Mouse (Mus musculus) midbrain, embryonic 14.5 days (tissue): ENCODE data around the gene Bach2. TPM values are rescaled to one million over a fixed set of nuclear protein-coding genes. Genes with fewer than 3 reads are reported as not detected.

Experiments used
- ATAC-seq: fragments of 200-750 bp; cut with Nextera tagmentation; 2 replicates; pipeline ENCODE4 v1.8.0; 2017; ENCODE audit warnings: moderate number of reproducible peaks, moderate library complexity; ENCODE audit not compliant: low FRiP score, low TSS enrichment
- DNase-seq: peaks from one replicate; pipeline ENCODE4 v3.0.0-alpha.2; 2015
- H3K27ac ChIP-seq: fragments of 300-500 bp; sonication (generic); replicated peaks from 2 replicates; pipeline ENCODE4 v1.5.1; 2014; ENCODE audit warnings: mild to moderate bottlenecking, low read depth, low read length, moderate library complexity
- H3K27me3 ChIP-seq: fragments of 300-500 bp; sonication (generic); 2 replicates; pipeline ENCODE4 v1.6.1; 2014; ENCODE audit warnings: low read length, control low read depth, mixed read lengths; ENCODE audit not compliant: control insufficient read depth, insufficient read depth
- H3K36me3 ChIP-seq: fragments of 300-500 bp; sonication (generic); 2 replicates; pipeline ENCODE4 v1.6.1; 2014; ENCODE audit warnings: low read length, control low read depth; ENCODE audit not compliant: control insufficient read depth, insufficient read depth
- H3K4me1 ChIP-seq: fragments of 300-500 bp; sonication (generic); 2 replicates; pipeline ENCODE4 v1.6.1; 2014; ENCODE audit warnings: mild to moderate bottlenecking, antibody characterized with exemption, low read length, control low read depth; ENCODE audit not compliant: control insufficient read depth, insufficient read depth
- H3K4me2 ChIP-seq: fragments of 300-500 bp; sonication (generic); 2 replicates; pipeline ENCODE4 v1.6.1; 2014; ENCODE audit warnings: mild to moderate bottlenecking, low read length, moderate library complexity
- H3K4me3 ChIP-seq: fragments of 300-500 bp; sonication (generic); replicated peaks from 2 replicates; pipeline ENCODE4 v1.5.1; 2014; ENCODE audit warnings: low read depth, low read length
- H3K9ac ChIP-seq: fragments of 300-500 bp; sonication (generic); replicated peaks from 2 replicates; pipeline ENCODE4 v1.6.1; 2014; ENCODE audit warnings: mild to moderate bottlenecking, low read length, moderate library complexity
- H3K9me3 ChIP-seq: fragments of 300-500 bp; sonication (generic); 2 replicates; pipeline ENCODE4 v1.6.1; 2016; ENCODE audit warnings: low read length, control low read depth, mixed read lengths; ENCODE audit not compliant: control insufficient read depth
- WGBS: fragments of 180-500 bp; shearing (Covaris S2); extraction: QIAGEN DNeasy Blood & Tissue Kit; methylation state at CpG from one replicate; pipeline ENCODE4 v1.1.7; 2014; 5-methylcytosine and 5-hydroxymethylcytosine counted together
- polyA plus RNA-seq: library from polyadenylated mRNA; unstranded; fragments of >200 nt; fragmentation: Nextera tagmentation; extraction: Ambion mirVana; gene quantifications from 2 replicates; pipeline ENCODE4 v1.2.1, GENCODE M21; 2014

The Bach2 gene
- polyA plus RNA-seq, 1 experiment from 2014 or later = 27.0 TPM

DNA sequence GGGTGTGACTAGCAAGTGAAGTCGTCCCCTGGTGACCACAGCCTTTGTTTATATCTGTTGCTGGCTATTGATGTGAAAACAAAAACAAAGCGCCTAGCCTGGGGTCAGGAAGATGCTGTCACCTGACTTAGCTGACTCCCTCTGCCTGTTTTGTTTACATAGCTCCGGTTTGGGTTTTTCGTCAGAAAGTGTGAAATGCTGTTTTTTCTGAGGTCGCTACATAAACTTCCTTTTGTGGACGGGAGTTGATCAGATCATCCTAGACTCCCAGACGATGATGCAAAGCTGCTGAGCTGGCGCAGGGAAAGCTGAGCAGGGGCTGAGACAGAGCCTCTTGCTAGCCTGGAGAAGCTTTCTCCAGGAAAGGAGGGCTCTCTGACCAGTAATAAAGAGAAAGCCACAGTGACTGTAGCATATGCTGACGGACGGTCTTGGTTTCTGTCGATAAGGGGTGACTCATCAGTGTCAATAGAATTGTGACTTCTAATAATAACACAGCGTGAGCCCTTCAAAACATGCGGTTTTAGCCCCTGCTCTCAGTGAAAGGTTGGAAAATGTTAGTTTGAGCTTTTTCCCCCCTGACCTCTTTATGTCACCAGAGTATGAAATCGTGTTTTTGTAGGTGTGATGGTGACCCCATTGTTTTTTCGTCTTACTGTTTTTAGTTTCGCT is 11.9 kb downstream of the Bach2 start:
- Histone ChIP-seq H3K4me1 (peaks cover 28% of the 10 kb centered on the region), H3K4me3 (no peak overlapping the region), H3K27ac (peak overlapping the region; percentile 80), H3K27me3 (no peaks in the 10 kb centered on the region), H3K9me3 (no peaks in the 10 kb centered on the region), H3K4me2 (peak overlapping the region; percentile 38), H3K36me3 (no peaks in the 10 kb centered on the region), H3K9ac (peak overlapping the region; percentile 38)
- no peak for ATAC-seq
- DNase-seq = peak; percentile 63
- WGBS = 5% methylated on average over 16 of the region's 16 CpGs

- H3K4me3 ChIP-seq = no peak overlapping the region
- H3K9me3 ChIP-seq = no peaks in the 10 kb centered on the region
- no peaks in the 10 kb centered on the region for H3K36me3 ChIP-seq
- WGBS = 2% methylated on average over 8 of the region's 8 CpGs
- peak; percentile 69 for ATAC-seq
- peak overlapping the region; percentile 38 for H3K4me2 ChIP-seq
- H3K27ac ChIP-seq = peak overlapping the region; percentile 80
- no peaks in the 10 kb centered on the region for H3K27me3 ChIP-seq
- peaks cover 28% of the 10 kb centered on the region for H3K4me1 ChIP-seq
- H3K9ac ChIP-seq = peak overlapping the region; percentile 38
- DNase-seq = peak; percentile 62
Measured at GRCm38 (mm10) chr4:32251005-32251365, 12.4 kb downstream of the Bach2 start.

- no peak overlapping the region for H3K4me3 ChIP-seq
- no peak overlapping the region for H3K4me2 ChIP-seq
- H3K9ac ChIP-seq = no peak overlapping the region; the same call in 1 of the 2 replicates
- no peaks in the 10 kb centered on the region for H3K9me3 ChIP-seq
- no peak overlapping the region for H3K27ac ChIP-seq
- H3K27me3 ChIP-seq = no peaks in the 10 kb centered on the region
- 40% methylated on average over 15 of the region's 15 CpGs for WGBS
- peaks cover 22% of the 10 kb centered on the region for H3K4me1 ChIP-seq
- DNase-seq = no peak
- H3K36me3 ChIP-seq = no peaks in the 10 kb centered on the region
- ATAC-seq = no peak
Measured at GRCm38 (mm10) chr4:32251946-32252672, 13.5 kb downstream of the Bach2 start.

DNA sequence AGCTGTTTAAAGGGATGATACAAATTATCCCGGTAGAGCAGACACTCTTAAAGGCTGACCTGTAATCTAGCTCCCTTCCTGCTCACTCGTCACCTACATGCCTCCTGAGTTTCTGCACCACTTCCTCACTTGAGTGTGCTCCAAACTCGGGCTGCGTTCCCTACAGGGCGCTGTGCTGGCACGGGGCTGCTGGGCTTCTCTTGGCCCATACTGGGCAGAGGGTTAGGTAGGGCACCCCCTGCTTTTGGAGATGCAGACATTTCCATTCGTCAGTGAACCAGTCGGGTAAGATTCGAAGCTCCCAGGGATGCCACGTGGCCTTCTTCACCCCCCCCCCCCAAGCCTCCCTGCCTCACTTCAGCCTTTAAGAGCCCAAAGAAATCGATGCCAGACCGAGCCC is 19.1 kb downstream of the Bach2 start:
- ATAC-seq (no peak), DNase-seq (no peak)
- no peak overlapping the region for H3K9ac ChIP-seq
- H3K4me2 ChIP-seq = no peak overlapping the region
- no peak overlapping the region for H3K27ac ChIP-seq
- H3K36me3 ChIP-seq = no peaks in the 10 kb centered on the region
- no peaks in the 10 kb centered on the region for H3K27me3 ChIP-seq
- WGBS = 81% methylated on average over 12 of the region's 12 CpGs
- no peaks in the 10 kb centered on the region for H3K9me3 ChIP-seq
- H3K4me3 ChIP-seq = no peak overlapping the region
- no peaks in the 10 kb centered on the region for H3K4me1 ChIP-seq

DNA sequence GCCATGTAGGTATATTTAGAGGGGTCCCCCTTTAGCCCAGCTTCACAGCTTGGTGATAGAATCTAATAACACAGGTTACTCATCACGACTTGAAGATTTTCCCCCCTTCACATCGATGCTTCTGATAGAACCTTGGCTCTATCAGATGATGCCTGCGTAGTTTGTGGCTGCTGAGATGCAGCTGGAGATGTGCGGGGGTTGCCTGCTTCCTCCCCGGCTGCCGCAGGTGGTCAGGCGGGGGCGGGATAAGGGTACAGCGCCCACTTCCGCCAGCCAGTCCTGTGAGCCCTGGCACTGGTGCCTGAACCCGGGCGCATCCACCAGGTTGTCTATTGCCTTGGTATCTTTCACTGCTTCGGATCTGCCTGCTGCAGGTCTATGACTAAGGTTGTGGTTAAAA is 19.5 kb downstream of the Bach2 start:
- Histone ChIP-seq H3K36me3 (no peaks in the 10 kb centered on the region), H3K4me3 (no peak overlapping the region), H3K27ac (no peak overlapping the region), H3K27me3 (no peaks in the 10 kb centered on the region), H3K9me3 (no peaks in the 10 kb centered on the region), H3K4me1 (peaks cover 2% of the 10 kb centered on the region; the same call in 1 of the 2 replicates), H3K4me2 (no peak overlapping the region), H3K9ac (no peak overlapping the region)
- ATAC-seq = no peak
- no peak for DNase-seq
- WGBS = 88% methylated on average over 13 of the region's 13 CpGs

- H3K27me3 ChIP-seq = no peaks in the 10 kb centered on the region
- H3K4me3 ChIP-seq = no peak overlapping the region
- ATAC-seq (no peak), DNase-seq (no peak)
- H3K4me2 ChIP-seq = no peak overlapping the region
- H3K9me3 ChIP-seq = no peaks in the 10 kb centered on the region
- H3K36me3 ChIP-seq = no peaks in the 10 kb centered on the region
- H3K4me1 ChIP-seq = peaks cover 3% of the 10 kb centered on the region; the same call in 1 of the 2 replicates
- no peak overlapping the region for H3K27ac ChIP-seq
- no peak overlapping the region for H3K9ac ChIP-seq
- 95% methylated on average over 7 of the region's 7 CpGs for WGBS
Measured at GRCm38 (mm10) chr4:32258596-32258995, 20.0 kb downstream of the Bach2 start.

DNA sequence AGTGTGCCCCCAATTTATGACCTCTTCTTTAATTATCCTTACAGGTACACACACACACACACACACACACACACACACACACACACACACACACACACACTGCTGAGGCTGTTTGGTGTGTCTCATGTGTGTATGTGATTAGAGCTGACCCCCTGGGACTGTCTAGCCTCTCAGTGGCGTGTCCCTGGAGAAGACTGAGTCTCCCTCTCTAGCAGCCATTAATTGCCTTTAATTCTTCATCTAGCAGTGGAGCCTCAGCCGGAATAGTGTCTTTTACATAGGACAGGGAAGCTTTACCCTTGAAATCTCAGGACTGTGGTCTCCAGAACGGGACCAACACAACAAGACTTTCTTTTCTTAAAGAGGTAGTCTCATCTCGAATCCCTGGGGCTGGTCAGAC is 22.3 kb downstream of the Bach2 start:
- no peaks in the 10 kb centered on the region for H3K9me3 ChIP-seq
- no peak overlapping the region for H3K27ac ChIP-seq
- no peak overlapping the region for H3K4me3 ChIP-seq
- no peak overlapping the region for H3K9ac ChIP-seq
- H3K27me3 ChIP-seq = no peaks in the 10 kb centered on the region
- peaks cover 3% of the 10 kb centered on the region; the same call in 1 of the 2 replicates for H3K4me1 ChIP-seq
- no peak overlapping the region for H3K4me2 ChIP-seq
- no peak for DNase-seq
- WGBS = 80% methylated on average over 4 of the region's 4 CpGs
- ATAC-seq = no peak
- H3K36me3 ChIP-seq = no peaks in the 10 kb centered on the region

DNA sequence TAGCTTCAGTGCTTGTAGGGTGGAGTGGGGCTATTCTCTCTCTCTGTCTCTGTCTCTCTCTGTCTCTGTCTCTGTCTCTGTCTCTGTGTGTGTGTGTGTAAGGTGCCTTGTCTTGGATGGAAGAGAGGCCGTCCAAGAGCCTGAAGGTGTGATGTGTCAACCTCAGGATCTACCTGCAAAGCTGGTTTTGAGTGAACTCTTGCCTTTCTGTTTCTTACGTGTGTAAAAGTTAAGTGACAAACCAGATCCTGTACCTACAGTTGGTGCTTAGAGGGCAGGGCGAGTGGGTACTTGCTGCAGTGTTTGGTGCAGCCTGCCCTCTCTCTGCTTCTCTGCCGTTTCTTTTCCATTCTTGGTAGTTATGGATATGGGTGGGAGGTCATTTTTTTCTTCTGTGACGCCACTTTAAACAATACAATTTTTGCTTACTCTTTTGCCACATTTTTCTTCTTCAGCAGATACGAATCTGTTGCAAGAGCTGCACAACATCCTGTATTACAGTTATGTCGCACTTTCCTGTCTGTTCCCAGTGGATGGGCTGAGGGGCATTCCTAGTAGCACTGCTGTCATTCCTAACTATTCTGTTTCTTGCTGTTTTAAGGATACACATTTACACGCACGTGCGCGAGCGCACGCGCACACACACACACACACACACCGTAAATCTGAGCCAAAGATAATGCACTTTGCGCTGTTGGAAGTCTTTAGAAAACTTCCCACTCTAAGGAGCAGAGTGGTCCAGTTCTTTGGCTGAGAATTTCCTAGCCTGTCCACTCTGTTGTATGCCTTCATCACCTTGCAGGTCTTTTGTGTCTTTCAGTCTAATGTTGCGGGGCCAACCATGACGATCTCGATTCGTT is 24.5 kb downstream of the Bach2 start:
- DNase-seq (no peak), ATAC-seq (no peak)
- H3K9ac ChIP-seq = no peak overlapping the region
- no peaks in the 10 kb centered on the region for H3K9me3 ChIP-seq
- no peaks in the 10 kb centered on the region for H3K27me3 ChIP-seq
- no peak overlapping the region for H3K4me3 ChIP-seq
- WGBS = 95% methylated on average over 20 of the region's 20 CpGs
- H3K4me2 ChIP-seq = no peak overlapping the region
- H3K27ac ChIP-seq = no peak overlapping the region
- no peaks in the 10 kb centered on the region for H3K36me3 ChIP-seq
- peaks cover 3% of the 10 kb centered on the region; the same call in 1 of the 2 replicates for H3K4me1 ChIP-seq
